Mouse (Mus musculus) bone marrow, adult 2 months (tissue): ENCODE results near the gene Bud13.

Source experiments
- CTCF ChIP-seq: fragments of 200-500 bp; IDR thresholded peaks from 2 replicates; pipeline ENCODE4 v1.5.1; 2011; ENCODE audit warnings: low read length, control low read depth; ENCODE audit not compliant: control insufficient read depth, insufficient read depth
- POLR2A ChIP-seq: fragments of 200-500 bp; IDR thresholded peaks from 2 replicates; pipeline ENCODE4 v1.6.1; 2011; ENCODE audit warnings: low read depth, mild to moderate bottlenecking, control low read depth, low read length, borderline replicate concordance; ENCODE audit not compliant: control insufficient read depth

GRCm38 (mm10) chr9:46345887-46346665 lies 63.3 kb downstream of the Bud13 start:
- TF ChIP-seq CTCF (no peak), POLR2A (no peak)
